Mouse (Mus musculus) lung, embryonic 16.5 days (tissue): ENCODE results near the gene Igf2bp2. TPM values are rescaled to one million over a fixed set of nuclear protein-coding genes. Genes with fewer than 3 reads are reported as not detected.

Source experiments
- ATAC-seq: fragments of 200-750 bp; cut with Nextera tagmentation; 2 replicates; pipeline ENCODE4 v1.8.0; 2017; ENCODE audit warnings: low read depth, mild to moderate bottlenecking, moderate library complexity
- H3K27ac ChIP-seq: fragments of 300-500 bp; sonication (generic); 2 replicates; pipeline ENCODE4 v1.5.1; 2014; ENCODE audit warnings: mild to moderate bottlenecking, control low read depth, low read length
- H3K27me3 ChIP-seq: fragments of 300-500 bp; sonication (generic); 2 replicates; pipeline ENCODE4 v1.6.1; 2014; ENCODE audit warnings: low read depth, low read length, mixed read lengths; ENCODE audit not compliant: control insufficient read depth, insufficient read depth
- H3K36me3 ChIP-seq: fragments of 300-500 bp; sonication (generic); 2 replicates; pipeline ENCODE4 v1.6.1; 2014; ENCODE audit warnings: low read length; ENCODE audit not compliant: control insufficient read depth, insufficient read depth
- H3K4me1 ChIP-seq: fragments of 300-500 bp; sonication (generic); replicated peaks from 2 replicates; pipeline ENCODE4 v1.6.1; 2014; ENCODE audit warnings: low read length, mixed read lengths; ENCODE audit not compliant: control insufficient read depth, insufficient read depth
- H3K4me2 ChIP-seq: fragments of 300-500 bp; sonication (generic); 2 replicates; pipeline ENCODE4 v1.6.1; 2014; ENCODE audit warnings: low read depth, low read length, control low read depth
- H3K4me3 ChIP-seq: fragments of 300-500 bp; sonication (generic); 2 replicates; pipeline ENCODE4 v1.5.1; 2014; ENCODE audit warnings: mild to moderate bottlenecking, low read length, control low read depth
- H3K9ac ChIP-seq: fragments of 300-500 bp; sonication (generic); 2 replicates; pipeline ENCODE4 v1.6.1; 2014; ENCODE audit warnings: low read length, control low read depth
- H3K9me3 ChIP-seq: fragments of 300-500 bp; sonication (generic); 2 replicates; pipeline ENCODE4 v1.6.1; 2016; ENCODE audit warnings: low read length; ENCODE audit not compliant: control insufficient read depth
- WGBS: fragments of 180-500 bp; shearing (Covaris S2); extraction: QIAGEN DNeasy Blood & Tissue Kit; methylation state at CpG from one replicate; pipeline ENCODE4 v1.1.7; 2014; 5-methylcytosine and 5-hydroxymethylcytosine counted together
- polyA plus RNA-seq: library from polyadenylated mRNA; unstranded; fragments of >200 nt; fragmentation: Nextera tagmentation; extraction: Ambion mirVana; gene quantifications from 2 replicates; pipeline ENCODE4 v1.2.1, GENCODE M21; 2015

Igf2bp2 gene
- polyA plus RNA-seq, 1 experiment from 2014 or later = 49.4 TPM

DNA sequence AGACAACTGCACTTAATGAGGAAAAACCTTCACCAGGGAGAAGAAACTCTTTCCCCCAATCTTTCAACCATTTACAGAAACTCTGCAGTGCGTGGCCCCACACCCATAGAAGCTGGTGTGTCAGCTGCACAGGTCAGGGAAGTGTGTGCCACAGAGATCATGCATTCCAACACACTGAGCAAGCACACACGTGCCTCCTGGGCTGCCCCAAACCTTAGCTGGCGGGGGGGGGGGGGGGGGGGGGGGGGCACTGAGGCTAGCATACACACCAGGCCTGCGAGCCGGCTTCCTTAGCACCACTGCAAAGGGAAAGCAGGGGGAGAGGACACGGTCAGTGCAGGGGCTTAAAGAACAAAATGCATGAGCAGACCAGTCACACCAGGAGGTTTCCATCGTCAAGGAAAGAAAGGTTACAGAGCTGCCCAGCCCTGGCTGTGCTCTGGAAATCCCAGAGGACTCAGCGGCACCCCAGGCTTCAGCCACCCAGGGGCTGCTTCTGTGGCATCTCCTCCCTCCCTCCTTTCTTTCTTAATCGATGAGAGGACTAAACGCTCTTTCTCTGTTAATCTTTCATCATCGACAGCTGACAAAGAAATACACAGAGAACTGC is 11.3 kb downstream of the Igf2bp2 start:
- no peaks in the 10 kb centered on the region for H3K9me3 ChIP-seq
- H3K4me1 ChIP-seq = peaks cover 11% of the 10 kb centered on the region
- peak; percentile 60; the same call in 1 of the 2 replicates for ATAC-seq
- no peak overlapping the region for H3K9ac ChIP-seq
- no peak overlapping the region for H3K4me3 ChIP-seq
- H3K27ac ChIP-seq = no peak overlapping the region
- H3K27me3 ChIP-seq = no peaks in the 10 kb centered on the region
- H3K36me3 ChIP-seq = no peaks in the 10 kb centered on the region
- no peak overlapping the region for H3K4me2 ChIP-seq
- 23% methylated on average over 10 of the region's 11 CpGs for WGBS

DNA sequence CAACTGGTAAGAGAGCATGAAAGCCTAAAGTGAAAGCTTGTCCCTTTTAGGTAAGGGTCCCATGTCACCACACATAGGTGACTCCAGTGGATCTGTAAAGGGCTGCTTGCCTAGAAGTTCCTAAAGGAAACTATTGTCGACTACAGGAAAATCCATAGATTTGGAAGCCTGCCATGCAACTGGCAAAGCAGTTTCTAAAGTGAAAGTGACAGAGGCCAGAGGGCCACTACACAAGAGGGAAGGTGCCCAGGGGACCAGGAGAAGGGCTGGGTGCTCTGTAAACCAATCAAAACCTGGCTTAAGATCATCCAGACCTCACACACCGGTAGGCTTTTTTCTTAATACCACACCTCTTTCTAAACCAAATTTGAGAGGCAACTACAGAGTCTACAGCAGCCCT is 12.7 kb downstream of the Igf2bp2 start:
- H3K4me1 ChIP-seq = peaks cover 11% of the 10 kb centered on the region
- no peaks in the 10 kb centered on the region for H3K9me3 ChIP-seq
- no peak overlapping the region for H3K4me3 ChIP-seq
- no peak for ATAC-seq
- no peak overlapping the region for H3K27ac ChIP-seq
- 25% methylated on average over 2 of the region's 2 CpGs for WGBS
- 0 out of 2 replicates have a peak overlapping the region, but pooled peaks have one; percentile 7 for H3K4me2 ChIP-seq
- H3K9ac ChIP-seq = no peak overlapping the region
- no peaks in the 10 kb centered on the region for H3K27me3 ChIP-seq
- no peaks in the 10 kb centered on the region for H3K36me3 ChIP-seq

DNA sequence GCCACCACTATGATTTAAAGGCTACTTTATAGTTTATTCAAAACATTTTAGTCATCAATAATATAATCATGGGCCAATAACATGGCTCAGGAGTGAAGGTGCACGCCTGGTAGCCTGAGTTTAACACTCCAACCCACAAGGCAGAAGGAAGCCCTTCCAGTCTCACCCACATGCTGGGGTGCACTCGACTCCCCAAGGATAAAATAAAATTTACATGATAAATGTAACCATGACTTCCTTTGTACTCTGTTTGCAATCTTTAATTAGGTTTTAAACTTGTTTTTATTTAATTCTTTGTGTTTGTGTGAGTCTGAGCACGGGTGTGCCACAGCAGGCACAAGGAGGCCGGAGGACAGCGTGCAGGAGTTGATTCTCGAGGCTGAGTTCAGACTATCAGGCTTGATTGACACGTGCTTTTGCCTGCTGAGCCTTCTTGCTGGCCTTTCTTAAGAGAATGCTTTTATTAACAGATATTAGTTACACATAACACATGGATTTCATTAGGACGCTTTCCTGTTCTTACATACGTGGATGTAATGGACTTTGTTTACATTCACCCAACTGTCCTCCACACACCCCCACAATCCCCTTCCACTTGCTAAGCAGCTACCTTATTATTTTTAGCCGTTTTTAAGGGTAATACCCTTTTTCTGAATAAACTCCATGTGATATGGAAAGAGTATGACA is 13.3 kb downstream of the Igf2bp2 start:
- Histone ChIP-seq H3K4me1 (peaks cover 11% of the 10 kb centered on the region), H3K9me3 (no peaks in the 10 kb centered on the region), H3K27me3 (no peaks in the 10 kb centered on the region), H3K27ac (no peak overlapping the region), H3K9ac (no peak overlapping the region), H3K36me3 (no peaks in the 10 kb centered on the region), H3K4me2 (no peak overlapping the region), H3K4me3 (no peak overlapping the region)
- no peak for ATAC-seq
- WGBS = 62% methylated on average over 10 of the region's 10 CpGs

DNA sequence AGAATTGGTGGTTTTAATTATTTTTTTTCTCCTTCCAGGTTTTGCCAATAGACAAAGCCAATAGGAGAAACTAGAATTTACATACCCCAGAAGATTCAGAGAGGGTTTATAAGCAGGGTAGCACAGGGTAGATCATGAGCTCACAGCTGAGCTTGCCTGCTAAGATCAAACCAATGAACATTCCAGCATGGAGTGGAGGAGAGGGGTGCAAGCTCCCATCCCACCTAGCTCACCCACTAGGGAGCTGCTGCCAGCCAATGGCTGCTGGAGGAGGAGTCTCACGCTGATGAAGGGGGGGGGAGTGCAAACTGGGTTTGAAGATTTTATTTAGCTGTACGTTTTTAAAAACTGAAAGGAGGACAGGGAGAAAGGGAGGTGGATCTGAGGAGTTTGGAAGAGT is 14.0 kb downstream of the Igf2bp2 start:
- Histone ChIP-seq H3K9me3 (no peaks in the 10 kb centered on the region), H3K36me3 (no peaks in the 10 kb centered on the region), H3K9ac (no peak overlapping the region), H3K27ac (no peak overlapping the region), H3K4me2 (no peak overlapping the region), H3K4me3 (no peak overlapping the region), H3K27me3 (no peaks in the 10 kb centered on the region), H3K4me1 (peaks cover 11% of the 10 kb centered on the region)
- 34% methylated on average over 2 of the region's 2 CpGs for WGBS
- ATAC-seq = no peak

DNA sequence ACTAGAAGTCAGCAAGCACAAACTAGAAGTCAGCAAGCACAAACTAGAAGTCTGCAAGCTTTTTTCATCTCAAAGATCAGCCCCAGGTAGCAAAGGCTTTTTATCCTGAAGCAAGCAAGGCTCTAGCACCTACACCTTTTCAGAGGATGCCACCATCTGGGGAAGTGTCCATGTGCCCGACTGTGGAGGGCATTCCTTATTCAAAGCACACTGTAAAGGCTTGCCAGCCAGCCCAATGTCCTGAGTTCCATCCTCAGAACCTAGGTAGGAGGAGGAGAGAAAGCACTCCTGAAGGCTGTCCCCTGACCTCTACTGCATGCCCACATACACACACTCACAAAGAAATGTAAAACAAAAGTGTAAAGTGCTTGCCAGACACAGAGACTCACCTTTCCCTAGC is 16.0 kb downstream of the Igf2bp2 start:
- H3K27me3 ChIP-seq = no peaks in the 10 kb centered on the region
- no peaks in the 10 kb centered on the region for H3K9me3 ChIP-seq
- H3K4me2 ChIP-seq = no peak overlapping the region
- 74% methylated on average over 1 of the region's 1 CpGs for WGBS
- no peak overlapping the region for H3K27ac ChIP-seq
- H3K4me3 ChIP-seq = no peak overlapping the region
- ATAC-seq = no peak
- H3K36me3 ChIP-seq = no peaks in the 10 kb centered on the region
- no peak overlapping the region for H3K9ac ChIP-seq
- peaks cover 9% of the 10 kb centered on the region for H3K4me1 ChIP-seq

DNA sequence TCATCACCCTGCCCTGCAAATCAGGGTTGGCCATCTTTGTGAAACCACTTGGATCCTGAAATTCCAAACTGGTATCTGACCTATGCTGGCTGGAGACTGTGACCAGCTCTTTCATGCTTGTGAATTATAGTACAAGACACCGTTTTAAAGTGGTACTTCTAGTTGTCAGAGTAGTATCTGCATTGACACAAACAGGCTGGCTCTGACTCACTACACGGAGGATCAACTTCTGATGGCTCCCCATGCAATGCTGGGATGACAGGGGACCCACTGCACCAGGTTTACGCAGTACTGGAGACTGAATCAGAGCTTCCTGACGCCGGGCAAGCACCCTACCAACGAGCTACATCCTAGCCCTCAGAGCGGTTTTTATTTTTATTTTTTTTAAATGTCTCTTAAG is 17.0 kb downstream of the Igf2bp2 start:
- H3K4me2 ChIP-seq = no peak overlapping the region
- H3K36me3 ChIP-seq = no peaks in the 10 kb centered on the region
- no peak overlapping the region for H3K9ac ChIP-seq
- H3K9me3 ChIP-seq = no peaks in the 10 kb centered on the region
- ATAC-seq = no peak
- H3K27ac ChIP-seq = no peak overlapping the region
- no peaks in the 10 kb centered on the region for H3K27me3 ChIP-seq
- peaks cover 6% of the 10 kb centered on the region for H3K4me1 ChIP-seq
- no peak overlapping the region for H3K4me3 ChIP-seq
- 72% methylated on average over 7 of the region's 7 CpGs for WGBS

DNA sequence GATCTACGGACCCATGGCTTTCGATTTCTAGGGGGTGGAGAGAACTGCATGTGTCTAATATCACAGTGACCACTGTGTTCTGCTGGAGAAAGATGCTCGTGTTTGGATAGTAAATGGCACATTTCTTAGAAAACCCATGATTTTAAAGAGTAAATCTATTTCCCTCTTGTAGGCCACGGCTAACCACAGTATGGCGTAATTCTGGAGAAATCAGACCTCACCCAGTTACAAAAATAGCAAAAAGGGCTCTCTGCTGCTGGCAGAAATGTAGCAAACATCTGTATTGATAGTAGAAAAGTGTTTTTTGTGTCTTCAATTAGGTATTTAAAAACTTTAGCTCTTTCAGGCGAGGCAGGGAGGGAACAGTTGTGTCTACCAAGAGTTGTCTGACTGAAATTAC is 18.6 kb downstream of the Igf2bp2 start:
- no peaks in the 10 kb centered on the region for H3K9me3 ChIP-seq
- no peak for ATAC-seq
- no peak overlapping the region for H3K9ac ChIP-seq
- H3K4me2 ChIP-seq = no peak overlapping the region
- no peaks in the 10 kb centered on the region for H3K36me3 ChIP-seq
- H3K27ac ChIP-seq = no peak overlapping the region
- no peaks in the 10 kb centered on the region for H3K4me1 ChIP-seq
- no peak overlapping the region for H3K4me3 ChIP-seq
- 82% methylated on average over 6 of the region's 6 CpGs for WGBS
- no peaks in the 10 kb centered on the region for H3K27me3 ChIP-seq

DNA sequence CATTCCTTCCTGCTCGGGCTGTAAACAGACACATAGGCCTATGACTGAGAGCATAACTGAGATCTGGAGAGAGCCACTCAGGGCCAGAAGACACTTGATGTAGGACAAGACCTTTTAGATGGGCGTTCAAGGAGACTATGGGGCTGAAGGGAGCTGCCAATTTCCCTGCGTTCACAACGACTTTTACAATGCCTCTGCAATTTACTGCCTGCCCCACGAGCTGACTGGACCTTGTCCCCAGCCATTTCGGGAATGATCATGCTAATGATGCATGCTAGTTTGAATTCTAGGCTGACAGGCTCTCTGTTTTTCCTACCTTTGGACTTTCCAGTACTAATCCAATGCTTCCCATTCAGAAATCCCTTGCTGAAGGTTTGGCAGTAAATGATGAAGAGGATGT is 22.2 kb downstream of the Igf2bp2 start:
- Histone ChIP-seq H3K4me1 (no peaks in the 10 kb centered on the region), H3K4me2 (no peak overlapping the region), H3K9me3 (no peaks in the 10 kb centered on the region), H3K27me3 (no peaks in the 10 kb centered on the region), H3K4me3 (no peak overlapping the region), H3K27ac (no peak overlapping the region), H3K9ac (no peak overlapping the region), H3K36me3 (no peaks in the 10 kb centered on the region)
- ATAC-seq = no peak
- 76% methylated on average over 6 of the region's 6 CpGs for WGBS

DNA sequence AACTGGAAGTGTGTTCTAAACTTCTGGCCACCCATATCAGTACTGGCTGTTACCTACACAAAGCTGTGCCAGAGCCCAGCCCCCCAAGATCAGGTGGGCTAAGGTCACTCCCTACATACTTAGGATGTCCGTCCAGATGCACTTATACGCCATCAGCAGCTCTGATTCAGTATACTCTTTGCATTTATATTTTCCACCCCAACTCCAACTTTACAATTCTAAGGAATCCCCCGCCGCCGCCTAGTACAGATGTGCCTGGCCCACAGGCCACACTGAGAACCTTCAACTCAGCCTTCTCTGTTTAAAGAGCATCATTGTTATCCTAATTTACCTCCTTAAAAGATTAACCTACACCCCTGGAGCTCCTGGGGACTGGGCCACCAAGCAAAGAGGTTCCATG is 23.3 kb downstream of the Igf2bp2 start:
- Histone ChIP-seq H3K9me3 (no peaks in the 10 kb centered on the region), H3K27me3 (no peaks in the 10 kb centered on the region), H3K4me1 (no peaks in the 10 kb centered on the region), H3K36me3 (no peaks in the 10 kb centered on the region), H3K4me3 (no peak overlapping the region), H3K27ac (no peak overlapping the region), H3K4me2 (no peak overlapping the region), H3K9ac (no peak overlapping the region)
- ATAC-seq = no peak
- 89% methylated on average over 5 of the region's 5 CpGs for WGBS
